Mouse (Mus musculus) intestine, postnatal 0 days (tissue): Measurements from ENCODE around the gene Glrx. TPM values are rescaled to one million over a fixed set of nuclear protein-coding genes. Genes with fewer than 3 reads are reported as not detected.
A peak's percentile ranks its signal among the peaks of the same experiment; 100 is the strongest.
"Not testable (repeated sequence)": the region's sequence is repeated elsewhere in the genome, so short reads cannot be mapped to it uniquely, and the experiment has no call there.

Experiments
- ATAC-seq: fragments of 200-750 bp; cut with Nextera tagmentation; 2 replicates; pipeline ENCODE4 v1.8.0; 2017; ENCODE audit warnings: mild to moderate bottlenecking, moderate TSS enrichment, moderate library complexity
- H3K27ac ChIP-seq: fragments of 300-500 bp; sonication (generic); 2 replicates; pipeline ENCODE4 v1.5.1; 2014; ENCODE audit warnings: mild to moderate bottlenecking, low read depth, low read length, moderate library complexity
- H3K27me3 ChIP-seq: fragments of 300-500 bp; sonication (generic); replicated peaks from 2 replicates; pipeline ENCODE4 v1.6.1; 2014; ENCODE audit warnings: low read length, mixed read lengths; ENCODE audit not compliant: control insufficient read depth, insufficient read depth
- H3K36me3 ChIP-seq: fragments of 300-500 bp; sonication (generic); 2 replicates; pipeline ENCODE4 v1.6.1; 2014; ENCODE audit warnings: mild to moderate bottlenecking, moderate library complexity; ENCODE audit not compliant: control insufficient read depth, insufficient read depth
- H3K4me1 ChIP-seq: fragments of 300-500 bp; sonication (generic); replicated peaks from 2 replicates; pipeline ENCODE4 v1.6.1; 2014; ENCODE audit warnings: antibody characterized with exemption, low read length, mixed read lengths; ENCODE audit not compliant: control insufficient read depth, insufficient read depth
- H3K4me2 ChIP-seq: fragments of 300-500 bp; sonication (generic); replicated peaks from 2 replicates; pipeline ENCODE4 v1.6.1; 2014; ENCODE audit warnings: low read depth, mild to moderate bottlenecking, moderate library complexity
- H3K4me3 ChIP-seq: fragments of 300-500 bp; sonication (generic); 2 replicates; pipeline ENCODE4 v1.5.1; 2014; ENCODE audit warnings: low read depth, low read length
- H3K9ac ChIP-seq: fragments of 300-500 bp; sonication (generic); 2 replicates; pipeline ENCODE4 v1.6.1; 2014; ENCODE audit warnings: mild to moderate bottlenecking, low read depth, low read length
- H3K9me3 ChIP-seq: fragments of 300-500 bp; sonication (generic); 2 replicates; pipeline ENCODE4 v1.6.1; 2016; ENCODE audit warnings: mixed run types; ENCODE audit not compliant: control insufficient read depth
- CTCF ChIP-seq: sonication (generic); IDR thresholded peaks from 2 replicates; pipeline ENCODE4 v1.5.1; 2016; ENCODE audit warnings: low read depth, mild to moderate bottlenecking, control low read depth, antibody characterized with exemption, moderate library complexity
- WGBS: fragments of 180-500 bp; shearing (Covaris S2); extraction: QIAGEN DNeasy Blood & Tissue Kit; methylation state at CpG from one replicate; pipeline ENCODE4 v1.1.7; 2014; 5-methylcytosine and 5-hydroxymethylcytosine counted together
- polyA plus RNA-seq: library from polyadenylated mRNA; unstranded; fragments of >200 nt; fragmentation: Nextera tagmentation; extraction: Ambion mirVana; gene quantifications from 2 replicates; pipeline ENCODE4 v1.2.1, GENCODE M21; 2015

The Glrx gene
- polyA plus RNA-seq, 1 experiment from 2014 or later, result 609 TPM

DNA sequence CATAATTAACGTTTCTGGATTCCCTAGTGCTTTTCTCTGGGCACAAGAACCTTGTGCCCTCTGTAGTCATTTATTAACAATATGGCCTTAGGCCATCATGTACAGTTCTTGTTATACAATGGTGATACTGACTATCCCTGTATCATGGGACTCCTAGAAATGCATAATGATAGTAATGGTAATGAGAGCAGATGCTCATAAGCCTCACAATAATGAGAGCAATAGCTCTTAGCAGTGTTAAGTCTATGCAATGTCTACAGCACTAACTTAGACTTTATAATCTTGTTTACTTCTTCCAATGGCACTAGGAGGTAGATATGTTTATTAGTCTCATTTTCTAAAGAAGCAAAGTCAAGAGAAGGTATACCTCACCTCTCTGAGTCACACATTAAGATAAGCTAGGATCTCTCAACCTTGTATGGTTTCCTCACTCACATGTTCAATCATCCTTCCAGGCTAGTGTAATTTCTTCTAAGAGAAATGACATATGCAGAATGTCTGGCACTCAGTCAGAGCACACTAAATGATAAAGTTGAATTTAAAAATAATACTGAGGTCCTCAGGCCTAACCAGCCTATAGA, 19.7 kb downstream of the Glrx start:
- Histone ChIP-seq H3K9ac (no peak overlapping the region), H3K4me1 (no peaks in the 10 kb centered on the region), H3K27me3 (no peaks in the 10 kb centered on the region), H3K27ac (peak overlapping the region; percentile 68), H3K9me3 (no peaks in the 10 kb centered on the region), H3K36me3 (no peaks in the 10 kb centered on the region), H3K4me3 (no peak overlapping the region), H3K4me2 (no peak overlapping the region)
- peak; percentile 96 for ATAC-seq
- TF ChIP-seq CTCF, result no peak
- 46% methylated on average over 1 of the region's 1 CpGs for WGBS

DNA sequence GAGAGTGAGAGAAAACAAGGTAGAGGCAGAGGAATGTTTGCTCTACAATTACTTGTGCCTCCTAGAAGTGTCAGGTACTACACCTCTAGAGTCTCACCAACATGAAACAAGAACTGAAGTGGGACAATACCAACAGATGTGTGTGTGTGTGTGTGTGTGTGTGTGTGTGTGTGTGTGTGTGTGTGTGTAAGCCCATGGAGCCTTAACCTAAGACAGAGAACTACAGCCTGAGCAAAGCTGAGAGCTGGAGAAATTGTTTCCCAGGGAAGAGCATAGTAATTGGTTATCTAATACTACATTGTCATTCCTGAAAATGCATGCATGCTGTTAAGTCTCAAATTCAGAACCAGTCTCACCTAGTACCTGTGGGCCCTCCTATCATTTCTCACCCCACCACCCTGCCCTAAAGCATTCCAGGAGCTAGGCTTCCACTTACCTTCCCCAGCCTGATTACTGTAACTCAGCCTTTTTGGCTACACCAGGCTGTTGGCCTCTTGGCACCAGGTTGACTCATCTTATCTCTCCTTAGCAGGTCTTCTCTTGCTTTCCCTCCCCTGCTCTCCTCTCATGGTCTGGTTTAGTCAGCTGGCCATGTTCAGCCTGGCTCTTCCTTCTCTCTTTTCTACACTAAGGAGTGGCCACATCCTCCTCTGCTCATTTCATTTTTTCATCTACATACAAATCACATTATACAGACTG, 26.0 kb downstream of the Glrx start:
- H3K4me2 ChIP-seq, result no peak overlapping the region
- H3K4me1 ChIP-seq, result no peaks in the 10 kb centered on the region
- no peak overlapping the region for H3K9ac ChIP-seq
- no peaks in the 10 kb centered on the region for H3K27me3 ChIP-seq
- H3K36me3 ChIP-seq, result 0 out of 2 replicates have a peak, but pooled peaks cover 7% of the 10 kb centered on the region
- no peak for TF ChIP-seq CTCF
- H3K4me3 ChIP-seq, result no peak overlapping the region
- H3K9me3 ChIP-seq, result no peaks in the 10 kb centered on the region
- ATAC-seq, result no peak
- no peak overlapping the region for H3K27ac ChIP-seq

DNA sequence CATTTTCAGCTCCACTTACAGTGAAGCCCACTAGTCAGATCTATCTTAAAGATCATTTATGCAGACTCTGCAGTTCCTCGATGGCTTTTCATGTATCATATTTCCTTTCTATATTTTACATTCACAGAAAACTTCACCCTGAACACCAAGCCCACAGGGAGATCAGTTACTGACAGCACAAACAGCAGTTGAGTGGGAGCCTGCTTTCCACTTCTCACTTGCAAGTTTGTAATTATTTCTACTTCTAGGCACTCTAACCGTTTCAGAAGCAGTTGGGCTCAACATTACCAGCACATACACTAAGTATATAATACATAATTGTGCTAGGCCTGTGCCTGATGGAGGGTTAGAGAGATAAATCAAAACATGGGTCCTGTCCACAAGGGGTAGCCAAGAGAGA, 28.2 kb downstream of the Glrx start:
- H3K4me3 ChIP-seq, result no peak overlapping the region
- TF ChIP-seq CTCF, result no peak
- no peaks in the 10 kb centered on the region for H3K27me3 ChIP-seq
- H3K27ac ChIP-seq, result no peak overlapping the region
- WGBS, result 94% methylated on average over 2 of the region's 2 CpGs
- H3K9me3 ChIP-seq, result no peaks in the 10 kb centered on the region
- ATAC-seq, result no peak
- no peaks in the 10 kb centered on the region for H3K4me1 ChIP-seq
- H3K4me2 ChIP-seq, result no peak overlapping the region
- H3K9ac ChIP-seq, result no peak overlapping the region
- peaks cover 15% of the 10 kb centered on the region; the same call in 1 of the 2 replicates for H3K36me3 ChIP-seq

DNA sequence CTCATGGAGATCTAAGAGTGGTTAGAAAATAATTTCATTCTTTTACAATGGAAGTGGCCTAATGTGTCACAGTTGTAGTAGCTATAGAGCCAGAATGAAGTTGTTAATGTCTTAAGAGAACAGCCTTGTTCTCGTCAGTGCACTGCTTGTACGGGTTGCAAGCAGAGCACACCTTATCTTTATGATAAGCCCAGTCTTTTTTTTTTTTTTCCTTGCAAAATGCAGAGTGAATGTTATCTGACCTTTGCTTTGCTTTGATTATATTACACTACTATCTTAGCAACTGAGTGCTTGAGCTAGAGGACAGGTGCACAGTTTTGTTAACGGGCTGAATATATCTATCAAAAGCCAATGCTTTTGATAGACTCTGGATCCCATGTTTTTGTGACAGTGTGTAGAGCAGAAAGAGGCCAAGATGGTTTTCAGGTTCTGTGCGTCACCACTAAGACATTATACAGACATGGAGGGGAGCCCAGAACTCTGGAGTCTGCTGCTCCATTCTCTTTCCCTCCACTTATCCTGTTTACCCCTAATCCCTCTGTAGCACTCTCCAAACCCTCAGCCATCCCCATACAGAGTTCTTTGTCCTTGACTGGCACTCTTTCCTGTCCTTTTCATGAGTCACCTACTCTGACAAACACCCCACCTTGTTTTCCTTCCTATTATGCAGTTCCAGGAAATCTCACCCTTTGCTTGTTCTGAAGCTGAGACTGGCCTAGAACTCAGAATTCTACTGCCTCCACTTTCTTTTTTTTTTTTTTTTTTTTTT, 35.1 kb downstream of the Glrx start:
- Histone ChIP-seq H3K4me3 (no peak overlapping the region), H3K9ac (no peak overlapping the region), H3K9me3 (no peaks in the 10 kb centered on the region), H3K27me3 (no peaks in the 10 kb centered on the region), H3K4me1 (no peaks in the 10 kb centered on the region), H3K4me2 (no peak overlapping the region), H3K27ac (peak overlapping the region; percentile 63), H3K36me3 (peaks cover 16% of the 10 kb centered on the region; the same call in 1 of the 2 replicates)
- peak; percentile 89 for ATAC-seq
- no peak for TF ChIP-seq CTCF
- 46% methylated on average over 4 of the region's 4 CpGs for WGBS

DNA sequence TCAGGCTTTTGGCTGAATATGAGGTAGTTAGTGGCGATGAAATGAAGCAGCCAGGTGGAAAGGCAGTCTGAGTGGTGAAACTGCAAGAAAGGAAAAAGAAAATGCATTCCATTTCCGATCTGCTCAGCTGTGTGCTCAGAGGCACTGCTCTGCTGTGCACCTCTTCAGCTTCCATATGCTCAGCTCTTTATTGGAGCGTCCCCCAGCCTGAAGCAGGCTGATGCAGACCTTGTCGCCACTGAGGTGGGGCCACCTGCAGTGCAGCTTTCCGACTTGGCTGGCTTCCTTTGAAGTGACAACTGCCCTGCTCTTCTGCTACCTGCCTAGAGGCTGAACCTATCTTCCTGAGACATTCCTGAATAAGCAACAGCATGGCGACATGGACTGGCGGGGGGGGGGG, 36.5 kb downstream of the Glrx start:
- not testable (repeated sequence) for H3K9me3 ChIP-seq, H3K4me2 ChIP-seq, ATAC-seq, H3K27me3 ChIP-seq, H3K27ac ChIP-seq, H3K9ac ChIP-seq, H3K4me3 ChIP-seq, H3K4me1 ChIP-seq
- 73% methylated on average over 7 of the region's 7 CpGs for WGBS
- H3K36me3 ChIP-seq, result peaks cover 13% of the 10 kb centered on the region; the same call in 1 of the 2 replicates

DNA sequence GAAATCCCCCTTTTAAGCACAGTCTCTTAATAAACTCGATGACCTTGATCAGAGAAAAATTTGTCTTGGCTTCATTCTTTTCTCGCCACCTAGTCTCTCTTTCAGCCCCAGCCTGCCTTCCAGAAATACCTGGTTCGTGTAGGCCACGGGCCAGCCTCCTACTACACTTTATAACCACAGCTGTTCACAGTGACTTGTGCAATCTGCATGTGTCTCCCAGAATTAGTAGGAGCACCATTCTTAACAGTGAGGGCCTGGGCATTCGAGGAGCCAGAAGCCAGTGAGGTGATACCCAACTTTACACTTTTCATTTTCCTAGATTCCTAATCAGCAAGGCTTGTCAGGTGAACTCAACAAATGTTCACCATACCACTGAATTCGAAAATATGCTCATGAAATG, 36.9 kb downstream of the Glrx start:
- no peak for TF ChIP-seq CTCF
- Histone ChIP-seq H3K27me3 (no peaks in the 10 kb centered on the region), H3K4me2 (no peak overlapping the region), H3K4me1 (no peaks in the 10 kb centered on the region), H3K9me3 (no peaks in the 10 kb centered on the region), H3K4me3 (no peak overlapping the region), H3K9ac (no peak overlapping the region), H3K36me3 (peaks cover 9% of the 10 kb centered on the region; the same call in 1 of the 2 replicates), H3K27ac (no peak overlapping the region)
- 68% methylated on average over 6 of the region's 6 CpGs for WGBS
- ATAC-seq, result no peak
